Mouse (Mus musculus) 3T3-L1 (cell line): ENCODE data around the gene Plcb1.

Source experiments
- DNase-seq: peaks from one replicate; pipeline ENCODE4 v3.0.0-alpha.2; 2015; ENCODE audit warnings: low read depth, low spot score

Plcb1 gene

GRCm38 (mm10) chr2:134785970-134786855 is at the start of gene Plcb1:
Plcb1 (plus strand) TSS chr2:134786067.
- peak; percentile 71 for DNase-seq

DNA sequence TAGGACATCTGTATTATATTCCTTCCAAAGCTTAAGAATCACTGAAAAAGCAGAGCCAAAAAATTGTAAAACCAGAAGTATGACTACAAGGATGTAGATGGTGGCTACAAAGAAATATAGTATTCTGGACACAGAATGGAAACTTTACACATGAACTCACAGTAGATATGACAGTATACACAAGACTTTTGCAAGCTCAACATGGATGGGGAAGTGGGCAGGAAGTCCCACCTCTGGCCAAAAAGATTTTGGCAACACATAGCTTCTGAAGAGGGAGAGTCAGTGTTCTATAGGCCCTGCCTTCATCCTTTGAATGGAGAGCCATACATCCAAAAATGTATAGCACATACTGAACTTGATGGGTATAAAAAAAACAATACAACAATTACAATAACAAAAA is 30.3 kb upstream of the Plcb1 start:
- no peak for DNase-seq

DNA sequence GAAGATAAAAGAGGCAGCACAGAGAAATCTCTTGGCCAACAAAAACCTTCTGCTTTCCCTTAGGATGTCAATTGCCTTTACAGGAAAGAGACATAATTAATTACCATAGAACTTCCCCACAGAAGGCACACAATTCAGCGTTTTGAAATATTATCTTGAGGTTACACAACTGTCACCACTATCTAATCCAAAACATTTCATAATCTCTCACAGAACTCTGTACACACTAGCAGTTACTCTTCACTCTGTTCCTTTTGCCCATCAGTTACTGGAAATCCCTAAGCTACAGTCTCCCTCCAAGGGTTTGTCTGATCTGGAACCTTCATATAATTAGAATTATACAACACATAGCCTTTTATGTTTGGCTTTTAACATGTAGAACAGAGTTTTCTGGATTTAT is 29.8 kb upstream of the Plcb1 start:
- no peak for DNase-seq

GRCm38 (mm10) chr2:134761029-134761428 is 24.8 kb upstream of the Plcb1 start:
- DNase-seq, result peak; percentile 38

DNA sequence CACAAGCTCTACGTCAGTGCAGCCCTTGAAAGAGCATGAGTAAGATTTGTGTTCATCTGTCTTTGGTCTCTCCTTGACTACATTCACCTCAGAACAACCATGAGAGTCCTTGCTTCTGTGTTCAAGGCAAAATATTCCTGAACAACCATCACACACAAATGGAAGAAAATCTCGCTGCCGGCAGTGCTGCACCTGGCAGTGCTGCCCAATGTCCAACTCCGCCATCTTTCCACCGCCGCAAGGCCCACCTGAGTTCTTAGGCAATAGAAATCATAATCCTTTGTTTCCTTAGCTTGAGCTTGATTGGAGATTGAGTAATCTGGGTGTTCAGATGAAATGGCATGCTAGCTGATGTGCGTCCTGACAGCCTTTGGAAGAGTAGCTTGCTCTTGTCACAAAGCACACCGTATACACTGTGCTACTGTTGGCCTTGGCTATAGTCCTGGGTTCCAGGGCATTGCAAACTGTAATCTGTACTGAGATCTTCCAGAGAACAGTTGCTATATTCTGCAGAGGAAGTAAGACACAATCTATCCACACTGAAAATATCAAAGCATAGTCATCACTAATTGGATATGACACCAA is 22.4 kb upstream of the Plcb1 start:
- DNase-seq, result no peak

DNA sequence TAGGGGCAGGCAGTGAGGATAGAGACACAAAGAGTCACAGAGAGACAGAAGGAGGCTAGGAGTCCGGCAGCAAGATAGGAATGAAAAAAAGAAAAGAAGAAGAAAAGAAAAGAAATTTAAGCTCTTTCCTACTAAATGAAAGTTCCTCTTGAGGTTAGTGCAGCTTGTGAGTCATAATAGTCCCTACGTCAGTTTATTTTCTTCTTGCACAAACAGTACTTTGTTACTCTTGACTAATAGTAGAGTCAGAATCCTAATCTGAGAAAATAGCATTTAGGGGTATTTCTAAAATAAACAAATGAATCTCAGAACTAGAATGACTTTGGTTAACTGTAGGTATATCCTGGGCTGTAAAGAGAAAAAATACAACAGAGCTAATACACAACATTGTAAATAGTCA is 21.4 kb upstream of the Plcb1 start:
- DNase-seq, result peak; percentile 77

DNA sequence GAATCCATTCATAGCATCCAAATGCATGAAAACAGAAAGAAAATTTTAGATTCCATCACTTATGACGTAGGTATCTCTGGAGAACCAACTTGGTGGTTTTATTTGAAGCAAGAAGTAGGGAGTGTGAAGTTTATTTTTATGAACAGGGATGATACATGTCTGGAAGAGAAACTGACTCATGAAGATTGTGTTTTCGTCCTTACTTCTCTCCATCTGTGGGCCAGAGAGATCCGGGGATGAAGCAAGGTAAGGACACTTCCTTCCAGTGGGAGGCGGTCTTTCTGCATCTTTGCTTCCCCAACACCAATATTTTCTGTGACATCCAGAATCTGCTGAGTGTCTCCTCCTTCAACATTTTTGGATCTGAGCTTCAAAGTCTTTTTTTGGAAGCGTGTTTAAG is 6.0 kb upstream of the Plcb1 start:
- DNase-seq, result no peak

- DNase-seq, result peak; percentile 34
These were observed 5.6 kb upstream of the Plcb1 start for GRCm38 (mm10) chr2:134780316-134780715.

DNA sequence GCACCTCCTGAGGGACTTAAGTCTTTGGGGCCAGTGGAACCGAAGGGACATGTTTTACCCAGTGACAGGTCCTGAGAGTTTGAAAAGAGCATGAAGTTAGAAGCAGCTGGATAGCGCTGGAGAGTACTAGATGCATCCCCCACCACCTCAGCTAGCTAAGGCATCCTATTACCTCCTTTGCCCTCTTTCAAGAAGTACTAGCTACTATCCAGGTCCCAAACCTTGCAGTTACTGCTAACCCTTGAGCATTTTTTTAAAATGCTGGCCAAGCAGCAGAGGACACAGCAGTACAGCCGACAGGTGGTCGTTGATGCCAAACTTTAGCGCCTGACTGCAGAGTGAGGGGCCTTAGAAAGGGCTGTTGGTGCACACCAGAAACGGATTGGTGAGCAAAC is 986 bp downstream of the Plcb1 start:
- no peak for DNase-seq

GRCm38 (mm10) chr2:134787336-134788095 is 1.6 kb downstream of the Plcb1 start:
- no peak for DNase-seq

- DNase-seq, result no peak
These were observed 7.1 kb downstream of the Plcb1 start for GRCm38 (mm10) chr2:134792926-134793325.

DNA sequence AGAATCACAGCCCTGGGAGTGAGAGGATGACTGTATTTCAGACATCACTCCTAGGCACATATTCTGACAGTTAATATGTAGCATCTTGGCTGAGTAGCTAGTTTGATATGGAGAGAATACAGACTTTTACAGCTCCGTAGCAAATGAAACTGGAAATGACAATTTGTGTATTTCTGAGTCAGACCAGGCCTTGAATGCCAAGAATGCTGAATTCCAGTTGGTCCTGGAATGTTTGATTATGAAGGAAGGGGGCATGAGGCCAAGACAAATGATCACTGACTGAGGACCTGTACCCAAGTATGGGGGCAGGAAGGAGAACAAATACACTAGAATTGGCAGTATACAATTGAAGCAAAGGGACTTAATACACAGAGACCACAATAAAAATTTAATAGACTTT is 14.4 kb downstream of the Plcb1 start:
- DNase-seq, result peak; percentile 76

DNA sequence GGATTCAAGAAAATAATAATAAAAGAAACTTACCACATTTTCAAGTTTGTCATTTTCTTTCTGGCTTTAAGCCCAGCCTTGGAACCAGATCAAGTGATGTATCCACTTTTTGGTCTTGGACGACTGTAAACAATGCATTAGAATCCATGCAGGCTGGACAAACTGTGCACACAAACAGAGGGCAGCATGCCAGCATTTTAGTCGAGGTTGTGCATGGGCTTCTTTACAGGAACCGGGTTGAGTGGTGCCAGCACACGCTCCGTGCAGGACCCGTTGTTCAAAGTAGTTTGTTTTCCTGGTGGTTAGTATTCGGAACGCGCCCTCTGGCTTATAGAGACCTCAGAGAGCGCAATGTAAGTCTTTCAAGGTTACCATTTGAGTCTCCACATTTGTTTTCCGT is 30.5 kb downstream of the Plcb1 start:
- DNase-seq, result peak; percentile 22

DNA sequence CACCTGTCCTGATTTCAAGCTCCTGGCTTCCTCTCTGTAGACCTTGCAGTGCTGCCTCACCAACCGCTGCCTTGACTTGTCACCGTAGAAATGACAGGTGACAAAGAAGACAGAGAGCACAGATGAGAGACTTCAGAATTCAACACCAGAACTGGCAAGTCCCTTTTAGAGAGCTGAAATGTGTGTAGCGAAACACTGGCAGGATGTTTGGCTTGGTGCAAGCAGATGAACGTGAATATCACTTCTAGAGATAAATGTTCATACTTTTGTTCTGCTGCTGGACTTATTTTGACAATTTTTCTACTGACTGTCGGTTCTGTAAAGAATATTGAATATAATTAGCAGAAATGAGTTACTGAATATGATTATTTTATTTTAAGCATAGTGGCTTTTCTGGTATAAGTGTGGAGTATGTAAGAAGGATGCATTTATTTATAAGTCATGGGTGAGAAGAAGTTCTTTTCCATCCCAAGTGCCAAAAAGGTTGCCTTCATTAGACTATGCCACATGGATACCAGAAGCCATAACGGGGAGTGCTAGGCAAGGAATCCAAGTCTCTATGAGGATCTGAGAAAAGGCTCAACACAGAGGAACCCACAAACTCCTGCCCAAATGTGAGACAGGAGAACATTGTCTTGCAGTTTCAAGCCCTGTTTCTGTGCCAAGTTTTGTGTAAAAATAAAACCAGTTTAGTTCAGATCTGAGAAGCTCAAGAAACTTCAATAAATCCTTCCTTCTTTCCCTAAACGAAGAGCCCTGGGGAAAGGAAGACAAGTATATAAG is 31.4 kb downstream of the Plcb1 start:
- DNase-seq, result no peak

DNA sequence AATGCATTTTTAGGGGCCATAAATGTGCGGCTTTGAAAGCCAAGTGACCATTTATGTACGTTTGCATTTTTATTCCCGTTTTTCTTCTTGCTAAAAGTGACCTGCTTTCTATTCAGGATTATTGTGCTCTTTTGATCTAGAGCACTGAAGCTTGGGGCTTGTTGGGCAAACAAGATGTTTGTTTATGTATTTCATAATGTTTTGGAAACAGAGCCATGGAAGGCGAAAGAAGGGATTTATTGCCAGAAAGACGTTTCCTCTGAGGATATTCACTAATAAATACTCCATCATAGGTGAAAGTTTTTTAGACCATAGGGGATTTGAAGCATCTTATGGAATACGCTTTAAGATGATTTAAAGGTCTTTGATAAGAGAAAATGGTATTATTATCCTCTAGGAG is 35.3 kb downstream of the Plcb1 start:
- DNase-seq, result no peak

DNA sequence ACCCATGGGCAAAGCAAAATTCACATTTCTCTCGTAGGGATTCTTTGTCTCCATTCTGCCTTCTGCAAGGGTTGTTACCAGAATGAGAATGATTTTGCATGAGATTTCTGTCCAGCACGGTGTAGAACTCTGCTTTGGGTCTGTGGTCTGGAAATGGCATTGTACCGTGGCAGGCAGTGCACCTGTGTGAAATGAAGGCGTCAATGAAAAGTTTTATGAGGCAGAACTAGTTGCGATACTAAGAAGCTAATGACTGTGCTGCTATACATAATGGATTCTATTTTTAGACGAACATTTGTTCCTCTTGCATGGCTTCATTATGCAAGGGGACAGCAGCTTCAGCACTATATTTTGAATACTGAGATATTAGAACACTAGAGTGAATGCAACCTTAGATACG is 39.8 kb downstream of the Plcb1 start:
- DNase-seq, result no peak

- no peak for DNase-seq
These were observed 40.5 kb downstream of the Plcb1 start for GRCm38 (mm10) chr2:134826111-134827005.

DNA sequence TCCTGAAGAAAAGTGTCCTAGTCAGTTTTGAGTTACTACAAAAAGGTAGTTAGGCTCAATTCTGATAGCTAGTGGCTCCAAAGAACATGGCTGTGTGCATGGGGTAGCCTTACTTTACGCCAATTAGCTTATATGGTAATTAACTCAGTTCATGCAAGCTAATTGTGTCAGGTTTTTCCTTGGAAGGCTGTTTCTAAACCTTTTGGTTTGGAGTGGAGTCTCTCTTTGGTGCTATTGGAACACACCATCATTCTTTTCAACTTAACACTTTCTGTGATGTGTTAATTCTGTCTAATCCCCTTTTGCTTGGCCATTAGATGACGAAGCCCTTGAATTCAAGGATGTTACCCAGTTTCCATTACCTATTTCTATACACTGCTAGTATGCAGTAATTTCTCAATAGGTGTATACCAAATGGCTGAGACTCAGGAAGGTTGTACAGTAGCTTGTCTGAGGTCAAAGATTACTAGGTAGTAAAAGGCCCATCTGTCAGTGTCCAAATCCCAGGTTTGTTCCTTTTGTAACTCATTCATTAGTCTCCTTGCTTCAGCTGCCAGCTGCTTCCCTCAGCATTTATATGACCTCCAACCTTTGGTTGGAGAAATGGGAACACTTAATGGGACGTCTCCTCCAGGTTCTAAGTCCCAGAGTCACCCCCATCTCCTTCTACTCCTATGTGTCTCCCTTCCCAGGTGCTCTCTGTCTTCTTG is 42.1 kb downstream of the Plcb1 start:
- DNase-seq, result no peak

DNA sequence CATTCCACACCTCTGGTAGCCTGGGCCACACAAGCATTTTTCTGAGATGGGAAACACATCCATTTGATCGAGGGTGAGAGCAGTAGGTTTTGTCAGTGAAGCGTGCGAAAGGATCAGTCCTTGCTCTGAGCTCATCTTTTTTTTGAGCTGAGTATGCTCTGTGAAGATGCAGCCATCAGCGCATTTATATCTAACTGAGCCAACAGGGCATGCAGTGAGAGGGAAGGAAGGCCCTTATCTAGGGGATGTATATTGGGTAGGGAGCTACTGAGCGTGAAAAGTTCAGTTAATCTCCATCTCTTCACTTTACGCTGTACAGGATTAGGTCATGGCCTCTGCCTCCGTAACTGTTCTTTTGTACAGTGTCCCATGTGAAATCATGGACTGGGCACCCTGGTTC is 46.0 kb downstream of the Plcb1 start:
- no peak for DNase-seq

GRCm38 (mm10) chr2:134836097-134836496 is 50.2 kb downstream of the Plcb1 start:
- no peak for DNase-seq
